Mouse (Mus musculus): ENCODE data around the gene Clec12b.
A peak's percentile ranks its signal among the peaks of the same experiment; 100 is the strongest.
"Not testable (repeated sequence)": the region's sequence is repeated elsewhere in the genome, so short reads cannot be mapped to it uniquely, and the experiment has no call there.

The Clec12b gene

GRCm38 (mm10) chr6:129369374-129370132 lies 16.1 kb downstream of the Clec12b start:
- DNase-seq (ENCODE audit: low spot score) = no peak

GRCm38 (mm10) chr6:129365959-129366359 lies 19.7 kb downstream of the Clec12b start:
- DNase-seq (ENCODE audit: low spot score) = peak; percentile 29

- DNase-seq (ENCODE audit: low spot score) = no peak
These were observed 21.7 kb downstream of the Clec12b start for GRCm38 (mm10) chr6:129363942-129364341.

DNA sequence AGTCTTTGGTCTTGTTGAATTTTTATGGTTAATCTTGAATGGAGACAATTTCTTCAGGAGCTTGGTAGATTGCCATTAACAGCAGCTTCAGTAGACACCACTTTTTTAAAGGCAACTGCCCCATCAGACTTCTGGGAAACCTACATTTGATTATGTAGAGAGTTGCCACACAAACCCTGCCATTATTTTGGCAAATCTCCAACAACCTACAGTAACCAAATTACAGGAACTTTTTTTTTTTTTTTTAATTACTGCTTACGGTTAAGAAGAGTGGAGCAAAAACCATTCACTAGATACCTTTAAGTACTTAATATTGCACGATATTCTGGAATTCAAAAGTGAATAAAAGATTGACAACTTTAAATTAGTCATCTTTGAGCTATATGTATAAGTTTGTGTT lies 26.2 kb downstream of the Clec12b start:
- no peak for DNase-seq (ENCODE audit: low spot score)

DNA sequence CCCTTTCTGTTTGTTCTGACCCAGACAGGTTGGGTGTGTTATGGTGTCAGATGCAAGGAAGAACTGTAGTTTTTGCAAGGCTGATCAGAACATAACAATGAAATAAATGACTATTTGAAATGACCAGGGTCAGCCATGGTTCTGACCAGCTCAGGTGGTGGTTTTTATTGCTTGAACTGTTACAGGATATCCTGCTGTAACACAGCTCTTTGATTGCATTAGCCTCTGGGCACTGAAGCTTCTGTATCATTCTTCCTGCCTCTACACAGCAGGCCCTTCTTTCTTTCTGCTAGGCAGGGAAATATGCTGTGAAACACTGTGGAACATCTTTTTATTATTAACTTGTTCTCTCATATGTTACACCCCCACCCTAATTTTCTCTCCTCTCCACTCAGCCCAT lies 29.2 kb downstream of the Clec12b start:
- DNase-seq (ENCODE audit: low spot score) = no peak

DNA sequence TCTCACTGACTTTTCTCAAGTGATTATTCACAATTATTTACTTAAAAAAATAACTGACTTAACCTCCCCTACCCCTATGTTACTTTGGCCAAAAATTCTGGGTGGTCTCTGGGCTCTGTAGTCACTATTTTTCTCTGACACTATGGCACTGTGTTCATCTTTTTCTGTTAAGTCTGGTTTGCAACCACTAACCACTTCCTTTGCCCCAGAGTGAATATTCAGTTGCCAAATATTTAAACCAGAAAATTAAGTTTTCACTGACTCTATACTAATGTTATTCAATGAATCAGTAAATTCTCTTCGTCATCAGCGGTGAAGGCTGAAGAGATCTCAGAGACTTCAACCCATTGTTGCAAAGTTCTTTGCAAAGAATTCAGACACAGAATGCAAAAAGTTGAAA lies 29.9 kb downstream of the Clec12b start:
- DNase-seq (ENCODE audit: low spot score) = no peak

- no peak for DNase-seq (ENCODE audit: low spot score)
These were observed 34.6 kb downstream of the Clec12b start for GRCm38 (mm10) chr6:129351091-129351490.

- no peak for DNase-seq (ENCODE audit: low spot score)
These were observed 35.9 kb downstream of the Clec12b start for GRCm38 (mm10) chr6:129349524-129350352.

- DNase-seq (ENCODE audit: low spot score) = no peak
These were observed 41.3 kb downstream of the Clec12b start for GRCm38 (mm10) chr6:129344408-129344807.

DNA sequence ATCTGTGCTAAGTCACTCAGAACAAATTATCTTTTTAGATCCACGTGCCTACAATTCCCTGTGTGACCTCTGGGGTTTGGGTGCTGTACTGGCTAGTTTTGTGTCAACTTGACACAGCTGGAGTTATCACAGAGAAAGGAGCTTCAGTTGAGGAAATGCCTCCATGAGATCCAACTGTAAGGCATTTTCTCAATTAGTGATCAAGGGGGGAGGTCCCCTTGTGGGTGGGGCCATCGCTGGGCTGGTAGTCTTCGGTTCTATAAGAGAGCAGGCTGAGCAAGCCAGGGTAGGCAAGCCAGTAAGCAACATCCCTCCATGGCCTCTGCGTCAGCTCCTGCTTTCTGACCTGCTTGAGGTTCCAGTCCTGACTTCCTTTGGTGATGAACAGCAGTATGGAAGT lies 43.3 kb downstream of the Clec12b start, which contains the start of gene Clec12a:
Gene Clec12a, plus strand, starts transcription at position 301 of the 400 bp plus-strand sequence.
- not testable (repeated sequence) for DNase-seq (ENCODE audit: low spot score)

DNA sequence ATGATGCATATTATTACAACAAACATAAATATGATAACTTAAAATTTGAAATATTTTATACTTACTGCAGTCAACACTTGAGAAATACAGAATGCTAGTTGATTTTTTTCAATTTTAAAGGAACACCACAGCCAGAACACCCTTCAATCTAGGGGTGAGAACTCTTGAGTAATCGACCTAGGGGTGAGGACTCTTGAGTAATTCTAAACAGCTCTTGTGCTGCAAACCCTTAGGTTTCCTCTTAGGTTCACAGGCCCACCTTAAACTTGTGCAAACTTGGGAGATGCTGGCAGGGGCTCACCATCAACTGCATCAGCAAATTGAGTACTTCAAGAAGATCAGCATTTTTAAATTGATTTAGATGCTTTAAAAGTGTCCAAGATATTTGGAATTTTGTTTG lies 47.9 kb downstream of the Clec12b start:
- DNase-seq (ENCODE audit: low spot score) = no peak

DNA sequence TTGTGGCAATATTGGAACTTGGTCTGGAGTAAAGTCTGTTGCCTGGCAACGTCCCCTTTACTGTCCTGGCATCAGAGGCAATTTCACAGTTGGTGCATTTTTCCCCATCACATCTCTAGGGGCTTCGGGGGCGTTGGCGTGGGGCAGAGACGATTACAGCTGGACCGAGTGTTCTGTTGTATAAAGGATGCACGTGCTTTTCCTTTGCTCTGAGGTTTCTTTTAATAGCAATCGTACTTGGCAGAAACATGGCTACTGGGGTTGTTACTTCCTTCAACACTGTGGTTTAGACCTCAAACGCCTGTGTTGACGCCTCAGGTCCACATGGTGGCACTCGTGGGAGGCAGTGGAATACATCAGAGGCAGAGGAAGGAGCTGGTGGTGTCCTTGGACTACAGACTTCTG lies 52.0 kb downstream of the Clec12b start:
- DNase-seq (ENCODE audit: low spot score) = peak; percentile 31

- DNase-seq (ENCODE audit: low spot score) = peak; percentile 35
These were observed 54.1 kb downstream of the Clec12b start, which contains the start of gene 4922502D21Rik for GRCm38 (mm10) chr6:129331610-129332009. Gene 4922502D21Rik, minus strand, starts transcription at chr6:129331796.

DNA sequence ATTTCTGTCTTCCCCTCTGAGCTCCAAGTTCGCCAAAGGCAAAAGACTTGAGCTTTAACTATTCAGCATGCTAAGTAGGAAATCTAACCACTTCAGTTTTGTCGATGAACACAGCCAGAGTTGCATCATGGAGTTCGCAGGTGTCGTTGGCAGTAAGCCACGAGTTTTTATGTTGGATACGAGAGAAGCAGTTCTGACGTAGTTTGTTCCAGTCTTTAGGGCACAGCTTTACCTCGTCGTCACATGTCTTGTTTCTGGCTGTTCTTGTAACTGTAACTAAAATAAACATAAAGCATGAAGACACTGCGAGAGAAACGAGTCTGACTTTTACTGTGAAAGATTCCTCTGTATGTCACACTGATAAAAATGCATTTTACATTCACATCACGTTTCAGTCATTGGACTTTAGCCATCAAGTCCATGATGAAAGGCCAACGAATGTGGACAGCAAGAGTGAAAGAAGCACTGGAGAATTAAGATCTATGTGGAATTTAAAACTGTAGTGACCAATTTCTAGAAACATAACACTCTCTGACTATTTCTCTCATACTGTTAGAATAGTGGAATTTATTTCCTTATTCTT lies 59.0 kb downstream of the Clec12b start:
- DNase-seq (ENCODE audit: low spot score) = no peak

DNA sequence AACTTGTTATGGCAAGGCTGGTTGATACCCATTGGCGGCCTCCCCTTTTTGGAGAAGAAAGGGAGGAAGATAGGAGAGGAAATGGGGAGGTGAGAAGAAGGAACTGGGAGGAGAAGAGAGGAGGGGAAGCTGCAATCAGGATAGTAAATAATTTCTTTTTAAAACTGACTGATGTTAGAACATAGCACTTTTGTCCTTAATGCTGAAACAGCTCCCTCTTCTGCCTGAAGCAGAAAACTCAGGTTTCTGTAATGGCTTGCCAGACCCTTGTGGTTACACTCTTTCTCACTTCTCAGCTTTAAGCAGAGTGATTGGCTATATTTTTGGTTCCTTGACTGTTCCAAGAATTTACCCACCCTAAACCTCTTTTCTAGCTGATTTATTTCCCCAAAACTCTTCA lies 59.7 kb downstream of the Clec12b start:
- no peak for DNase-seq (ENCODE audit: low spot score)
